Mouse (Mus musculus): Measurements from ENCODE around the gene Sit1. TPM values are rescaled to one million over a fixed set of nuclear protein-coding genes. Genes with fewer than 3 reads are reported as not detected.

Sit1 gene
- 156 TPM for polyA plus RNA-seq (2017; shearing (Covaris generic))

DNA sequence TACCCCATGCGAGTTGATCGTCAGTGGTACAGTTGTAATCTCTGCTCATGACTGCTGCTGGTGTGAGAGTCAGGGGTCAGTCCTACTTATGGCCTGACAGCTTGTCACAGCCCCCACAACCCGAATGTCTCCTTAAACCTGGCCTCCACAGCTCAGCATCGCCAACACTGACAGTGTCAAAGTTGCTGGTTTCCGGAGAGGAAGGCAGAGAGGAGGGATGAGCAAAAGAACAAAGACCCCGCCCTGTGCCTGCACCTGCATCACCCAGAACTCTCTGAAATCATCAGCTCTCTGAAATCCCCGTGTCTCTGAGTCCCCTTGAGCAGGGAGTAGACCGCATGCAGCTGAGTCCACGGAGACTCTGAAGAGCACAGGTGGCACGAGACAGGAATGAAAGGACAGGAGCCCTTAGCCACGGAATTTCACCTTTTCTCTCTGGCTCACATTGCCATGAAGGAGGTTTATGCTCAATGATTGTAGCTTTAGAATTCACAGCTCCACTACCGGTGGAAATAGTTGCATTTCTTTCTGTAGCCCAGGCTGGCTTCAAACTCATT, at the start of gene Sit1:
Sit1 (minus strand) TSS at position 200 of the 557 bp plus-strand sequence.

DNA sequence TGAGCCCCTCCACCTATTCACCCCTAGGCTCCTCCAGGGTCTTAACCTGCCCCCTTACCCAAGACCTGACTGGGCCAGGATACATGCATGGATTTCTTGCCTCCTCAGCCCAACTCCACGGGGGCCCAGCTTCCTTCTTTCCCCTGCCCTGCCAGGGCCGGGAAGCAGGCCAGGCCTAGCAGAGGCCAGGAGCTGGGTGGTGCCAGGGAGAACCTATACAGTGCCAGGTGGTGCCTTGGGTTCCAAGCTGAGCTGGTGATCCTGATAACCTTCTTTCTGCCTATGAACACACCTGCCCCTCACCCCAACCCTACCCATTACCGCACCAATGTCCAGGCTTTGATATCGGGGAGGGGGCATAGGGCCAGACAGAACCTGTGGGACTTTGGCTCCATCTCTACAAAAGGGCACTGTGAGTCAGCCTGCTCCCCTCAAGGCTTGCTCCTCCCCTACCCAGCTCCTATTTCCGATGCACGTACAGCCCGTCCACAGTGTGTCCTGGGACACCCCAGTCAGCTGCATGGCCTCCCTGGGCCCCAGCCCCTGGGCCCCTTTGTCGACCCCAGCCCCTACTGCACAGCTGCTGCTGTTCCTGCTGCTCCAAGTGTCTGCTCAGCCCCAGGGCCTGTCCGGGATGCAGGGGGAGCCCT, 23.1 kb upstream of the Sit1 start, which contains the start of gene Car9:
Car9 (plus strand) TSS at position 431 of the 650 bp plus-strand sequence.

GRCm38 (mm10) chr4:43499407-43500333, 16.1 kb upstream of the Sit1 start, which contains the start of gene Arhgef39:
TSS of gene Arhgef39 (minus strand) at chr4:43499695.

DNA sequence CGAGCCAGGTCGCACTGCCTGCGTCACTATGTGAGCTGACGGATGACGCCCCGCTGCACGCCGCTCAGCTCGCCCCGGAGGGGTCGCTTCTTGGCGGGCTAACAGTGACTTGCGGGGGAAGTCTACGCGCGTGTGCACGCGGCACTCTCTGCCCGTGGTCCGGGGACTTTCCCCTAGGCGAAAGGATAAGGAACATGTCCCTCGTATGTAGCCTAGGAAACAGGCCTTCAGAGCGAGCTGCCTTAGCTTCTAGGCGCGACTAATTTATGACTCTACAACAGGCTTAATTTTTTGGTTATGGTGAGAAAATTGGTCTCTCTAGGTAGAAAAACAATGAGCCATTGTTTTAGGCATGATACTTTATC, 9.3 kb upstream of the Sit1 start, which contains the start of gene Ccdc107:
Ccdc107 (plus strand) TSS at position 80 of the 365 bp plus-strand sequence.

GRCm38 (mm10) chr4:43454041-43454836, 29.3 kb downstream of the Sit1 start, which contains the start of gene Cd72:
TSS of gene Cd72 (minus strand) at chr4:43454628.

DNA sequence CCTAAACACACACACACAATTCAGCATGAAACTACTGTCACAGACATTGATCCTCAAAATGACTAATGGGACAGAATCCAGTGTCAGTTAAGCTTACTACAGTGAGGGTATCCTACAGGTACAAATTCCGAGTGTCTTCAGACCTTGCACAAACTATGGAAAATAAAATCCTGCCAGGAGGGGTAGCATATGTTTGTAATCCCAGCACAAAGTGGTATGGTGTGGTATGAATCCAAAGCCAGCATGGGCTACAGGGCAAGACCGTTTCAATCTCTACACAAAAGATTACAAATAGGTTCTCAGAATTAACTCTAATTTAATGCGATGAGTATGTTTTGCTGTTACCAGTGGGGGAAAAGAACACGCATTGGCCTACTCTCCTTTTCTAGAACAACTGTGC, 41.9 kb downstream of the Sit1 start, which contains the start of gene Tesk1:
Tesk1 (plus strand) TSS at position 301 of the 400 bp plus-strand sequence.

Other genes starting within 250 kb of the Sit1 start
- gene Atp8b5, start 216.6 kb downstream of the Sit1 start, polyA plus RNA-seq (2017; shearing (Covaris generic)), result not detected
- 0.22 TPM for gene Rusc2, start 101.8 kb downstream of the Sit1 start, polyA plus RNA-seq (2017; shearing (Covaris generic))
- not detected for gene Fam166b, start 54.6 kb downstream of the Sit1 start, polyA plus RNA-seq (2017; shearing (Covaris generic))
- gene Tesk1, start 41.8 kb downstream of the Sit1 start, polyA plus RNA-seq (2017; shearing (Covaris generic)), result 0.61 TPM
- gene Cd72, start 29.1 kb downstream of the Sit1 start, polyA plus RNA-seq (2017; shearing (Covaris generic)), result 85.9 TPM
- gene Ccdc107, start 9.2 kb upstream of the Sit1 start, polyA plus RNA-seq (2017; shearing (Covaris generic)), result 96.1 TPM
- gene Arhgef39, start 16.0 kb upstream of the Sit1 start, polyA plus RNA-seq (2017; shearing (Covaris generic)), result 6.2 TPM
- 1.0 TPM for gene Car9, start 23.2 kb upstream of the Sit1 start, polyA plus RNA-seq (2017; shearing (Covaris generic))
- not detected for gene Tpm2, start 40.0 kb upstream of the Sit1 start, polyA plus RNA-seq (2017; shearing (Covaris generic))
- 96.5 TPM for gene Creb3, start 78.6 kb upstream of the Sit1 start, polyA plus RNA-seq (2017; shearing (Covaris generic))
- gene Tln1, start 79.0 kb upstream of the Sit1 start, polyA plus RNA-seq (2017; shearing (Covaris generic)), result 397 TPM
- 21.7 TPM for gene Rgp1, start 95.0 kb upstream of the Sit1 start, polyA plus RNA-seq (2017; shearing (Covaris generic))
- gene Gba2, start 95.1 kb upstream of the Sit1 start, polyA plus RNA-seq (2017; shearing (Covaris generic)), result 35.9 TPM
- 3.5 TPM for gene Msmp, start 100.8 kb upstream of the Sit1 start, polyA plus RNA-seq (2017; shearing (Covaris generic))
- gene Npr2, start 148.2 kb upstream of the Sit1 start, polyA plus RNA-seq (2017; shearing (Covaris generic)), result not detected
- 0.50 TPM for gene Spag8, start 169.9 kb upstream of the Sit1 start, polyA plus RNA-seq (2017; shearing (Covaris generic))
- 79.8 TPM for gene Hint2, start 172.7 kb upstream of the Sit1 start, polyA plus RNA-seq (2017; shearing (Covaris generic))
- 0.89 TPM for gene Tmem8b, start 185.2 kb upstream of the Sit1 start, polyA plus RNA-seq (2017; shearing (Covaris generic))
- 1.2 TPM for gene Fam221b, start 185.4 kb upstream of the Sit1 start, polyA plus RNA-seq (2017; shearing (Covaris generic))
- not detected for gene Olfr70, start 217.1 kb upstream of the Sit1 start, polyA plus RNA-seq (2017; shearing (Covaris generic))
- gene Olfr71, start 226.5 kb upstream of the Sit1 start, polyA plus RNA-seq (2017; shearing (Covaris generic)), result not detected
- gene Hrct1, start 243.5 kb upstream of the Sit1 start, polyA plus RNA-seq (2017; shearing (Covaris generic)), result not detected
- gene Spaar, start 246.3 kb upstream of the Sit1 start, polyA plus RNA-seq (2017; shearing (Covaris generic)), result not detected